Mouse (Mus musculus) heart, embryonic 12.5 days (tissue): ENCODE measurements around the gene Tbc1d9b. TPM values are rescaled to one million over a fixed set of nuclear protein-coding genes. Genes with fewer than 3 reads are reported as not detected.
A peak's percentile ranks its signal among the peaks of the same experiment; 100 is the strongest.

Source experiments
- ATAC-seq: fragments of 200-750 bp; cut with Nextera tagmentation; 2 replicates; pipeline ENCODE4 v1.8.0; 2017; ENCODE audit warnings: moderate TSS enrichment, moderate library complexity; ENCODE audit not compliant: insufficient number of reproducible peaks, low FRiP score
- H3K27ac ChIP-seq: fragments of 300-500 bp; sonication (generic); 2 replicates; pipeline ENCODE4 v1.5.1; 2016; ENCODE audit warnings: mild to moderate bottlenecking, moderate library complexity; ENCODE audit not compliant: poor library complexity, severe bottlenecking
- H3K27me3 ChIP-seq: fragments of 300-500 bp; sonication (generic); replicated peaks from 2 replicates; pipeline ENCODE4 v1.6.1; 2016; ENCODE audit warnings: mild to moderate bottlenecking, moderate library complexity
- H3K36me3 ChIP-seq: fragments of 300-500 bp; sonication (generic); 2 replicates; pipeline ENCODE4 v1.6.1; 2016; ENCODE audit warnings: mild to moderate bottlenecking, moderate library complexity
- H3K4me1 ChIP-seq: fragments of 300-500 bp; sonication (generic); replicated peaks from 2 replicates; pipeline ENCODE4 v1.6.1; 2016; ENCODE audit warnings: mild to moderate bottlenecking
- H3K4me2 ChIP-seq: fragments of 300-500 bp; sonication (generic); 2 replicates; pipeline ENCODE4 v1.6.1; 2016; ENCODE audit warnings: mild to moderate bottlenecking, moderate library complexity
- H3K4me3 ChIP-seq: fragments of 300-500 bp; sonication (generic); 2 replicates; pipeline ENCODE4 v1.5.1; 2016; ENCODE audit warnings: mild to moderate bottlenecking
- H3K9ac ChIP-seq: fragments of 300-500 bp; sonication (generic); 2 replicates; pipeline ENCODE4 v1.6.1; 2016; ENCODE audit warnings: mild to moderate bottlenecking, moderate library complexity
- H3K9me3 ChIP-seq: fragments of 300-500 bp; sonication (generic); replicated peaks from 2 replicates; pipeline ENCODE4 v1.6.1; 2016; ENCODE audit warnings: mild to moderate bottlenecking, moderate library complexity
- WGBS: fragments of 180-500 bp; shearing (Covaris S2); methylation state at CpG from one replicate; pipeline ENCODE4 v1.1.7; 2016; 5-methylcytosine and 5-hydroxymethylcytosine counted together
- polyA plus RNA-seq: library from polyadenylated mRNA; unstranded; fragments of >200 nt; fragmentation: Nextera tagmentation; extraction: Ambion mirVana; gene quantifications from 2 replicates; pipeline ENCODE4 v1.2.1, GENCODE M21; 2016

Tbc1d9b gene
- polyA plus RNA-seq, 1 experiment from 2014 or later = 35.5 TPM

- Histone ChIP-seq H3K36me3 (peaks cover 77% of the 10 kb centered on the region), H3K4me3 (no peak overlapping the region), H3K4me1 (no peaks in the 10 kb centered on the region), H3K27me3 (no peaks in the 10 kb centered on the region), H3K27ac (no peak overlapping the region), H3K9ac (no peak overlapping the region), H3K4me2 (no peak overlapping the region), H3K9me3 (no peaks in the 10 kb centered on the region)
- ATAC-seq = no peak
- WGBS = 85% methylated on average over 2 of the region's 2 CpGs
Observed at GRCm38 (mm10) chr11:50198916-50199315, 67.7 kb downstream of the Tbc1d9b start.

- H3K4me2 ChIP-seq = no peak overlapping the region
- no peaks in the 10 kb centered on the region for H3K9me3 ChIP-seq
- 80% methylated on average over 8 of the region's 8 CpGs for WGBS
- H3K9ac ChIP-seq = no peak overlapping the region
- no peaks in the 10 kb centered on the region for H3K4me1 ChIP-seq
- H3K36me3 ChIP-seq = peaks cover 84% of the 10 kb centered on the region
- no peak overlapping the region for H3K4me3 ChIP-seq
- H3K27me3 ChIP-seq = no peaks in the 10 kb centered on the region
- ATAC-seq = no peak
- no peak overlapping the region for H3K27ac ChIP-seq
Observed at GRCm38 (mm10) chr11:50200613-50201012, 69.4 kb downstream of the Tbc1d9b start.

GRCm38 (mm10) chr11:50201590-50201989, 70.4 kb downstream of the Tbc1d9b start:
- H3K9me3 ChIP-seq = no peaks in the 10 kb centered on the region
- ATAC-seq = no peak
- H3K4me2 ChIP-seq = no peak overlapping the region
- H3K9ac ChIP-seq = no peak overlapping the region
- no peaks in the 10 kb centered on the region for H3K4me1 ChIP-seq
- no peak overlapping the region for H3K4me3 ChIP-seq
- H3K27ac ChIP-seq = no peak overlapping the region
- no peaks in the 10 kb centered on the region for H3K27me3 ChIP-seq
- WGBS = 93% methylated on average over 3 of the region's 3 CpGs
- peaks cover 93% of the 10 kb centered on the region for H3K36me3 ChIP-seq

DNA sequence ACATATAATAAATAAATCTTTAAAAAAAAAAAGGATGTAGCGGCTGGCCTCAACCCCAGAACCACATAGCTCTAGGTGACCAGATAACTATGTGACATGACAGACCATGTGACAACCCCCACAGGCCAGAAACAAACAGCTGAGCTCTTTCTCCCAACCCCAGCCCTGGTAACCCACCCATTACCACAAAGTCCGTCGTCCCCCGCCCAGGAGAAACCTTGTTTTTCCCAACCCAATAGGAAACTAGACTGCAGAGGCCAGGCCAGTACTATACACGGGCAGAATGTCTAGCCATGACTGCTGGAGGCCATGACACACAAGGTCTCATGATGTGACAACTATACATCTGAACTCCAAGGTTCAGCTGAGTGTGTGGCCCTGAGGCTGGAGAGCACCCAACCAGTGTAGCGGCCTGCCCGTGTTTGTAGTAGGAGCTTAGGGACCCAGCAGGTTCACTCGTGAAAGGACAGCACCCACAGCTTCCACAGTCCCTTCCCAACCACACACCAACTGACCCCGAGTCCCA, 72.2 kb downstream of the Tbc1d9b start:
- Histone ChIP-seq H3K4me1 (peaks cover 6% of the 10 kb centered on the region), H3K4me3 (no peak overlapping the region), H3K27ac (no peak overlapping the region), H3K9ac (no peak overlapping the region), H3K9me3 (no peaks in the 10 kb centered on the region), H3K4me2 (no peak overlapping the region), H3K27me3 (no peaks in the 10 kb centered on the region), H3K36me3 (peaks cover 95% of the 10 kb centered on the region)
- no peak for ATAC-seq
- WGBS = 92% methylated on average over 9 of the region's 9 CpGs

- ATAC-seq = no peak
- H3K36me3 ChIP-seq = peaks cover 81% of the 10 kb centered on the region
- no peaks in the 10 kb centered on the region for H3K9me3 ChIP-seq
- no peak overlapping the region for H3K27ac ChIP-seq
- H3K4me1 ChIP-seq = peaks cover 14% of the 10 kb centered on the region
- no peak overlapping the region for H3K4me3 ChIP-seq
- WGBS = 80% methylated on average over 3 of the region's 3 CpGs
- H3K9ac ChIP-seq = no peak overlapping the region
- no peak overlapping the region for H3K4me2 ChIP-seq
- no peaks in the 10 kb centered on the region for H3K27me3 ChIP-seq
Observed at GRCm38 (mm10) chr11:50205434-50205833, 74.2 kb downstream of the Tbc1d9b start.

DNA sequence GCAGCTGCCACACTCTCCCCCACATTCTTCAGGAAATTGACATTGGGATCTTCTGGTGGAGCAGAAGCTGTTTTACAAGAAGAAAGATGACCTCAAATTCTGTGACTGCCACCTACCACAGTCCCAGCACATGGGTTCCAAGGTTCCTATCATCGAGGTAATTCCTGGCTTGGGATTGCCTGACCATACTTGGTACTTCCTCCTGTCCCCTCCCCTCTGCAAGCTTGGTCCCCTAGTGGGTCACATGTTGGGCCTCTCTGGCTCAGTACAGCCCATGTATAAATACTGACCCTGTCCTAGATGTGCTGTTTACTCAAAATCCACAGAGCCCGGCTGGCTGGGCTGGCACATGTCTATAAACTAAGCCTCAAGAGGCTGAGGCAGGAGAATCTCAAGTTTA, 74.8 kb downstream of the Tbc1d9b start:
- Histone ChIP-seq H3K36me3 (peaks cover 75% of the 10 kb centered on the region), H3K4me1 (peaks cover 16% of the 10 kb centered on the region), H3K9ac (no peak overlapping the region), H3K4me3 (no peak overlapping the region), H3K27ac (no peak overlapping the region), H3K4me2 (no peak overlapping the region), H3K27me3 (no peaks in the 10 kb centered on the region), H3K9me3 (no peaks in the 10 kb centered on the region)
- ATAC-seq = no peak
- 81% methylated on average over 2 of the region's 2 CpGs for WGBS

DNA sequence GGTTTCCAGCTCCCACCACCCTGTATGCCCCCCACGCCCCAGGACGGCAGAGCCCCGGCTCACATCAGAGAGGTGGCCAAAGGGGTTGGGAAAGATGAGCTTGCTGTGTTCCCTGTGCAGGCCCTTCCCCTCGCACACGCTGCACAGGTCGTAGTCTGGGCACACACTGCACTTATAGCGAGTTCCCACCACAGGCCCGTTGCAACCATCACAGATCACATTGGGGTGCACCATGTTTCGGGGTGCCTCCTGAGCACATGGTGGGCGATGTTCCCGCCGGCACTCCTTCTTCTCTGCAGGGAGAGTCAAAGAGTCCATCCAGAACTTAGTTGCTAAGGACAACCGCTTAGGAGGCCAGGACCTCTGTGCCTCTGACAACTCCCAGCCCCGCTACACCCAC, 76.1 kb downstream of the Tbc1d9b start:
- H3K4me3 ChIP-seq = no peak overlapping the region

GRCm38 (mm10) chr11:50208039-50208438, 76.8 kb downstream of the Tbc1d9b start:
- 0 out of 2 replicates have a peak overlapping the region, but pooled peaks have one; percentile 50 for H3K4me2 ChIP-seq
- H3K36me3 ChIP-seq = peaks cover 55% of the 10 kb centered on the region

More for the DNA sequence above, 76.1 kb downstream of the Tbc1d9b start:
- no peaks in the 10 kb centered on the region for H3K9me3 ChIP-seq
- peaks cover 62% of the 10 kb centered on the region for H3K36me3 ChIP-seq
- H3K27me3 ChIP-seq = no peaks in the 10 kb centered on the region
- 99% methylated on average over 14 of the region's 14 CpGs for WGBS
- no peak overlapping the region for H3K27ac ChIP-seq
- H3K4me1 ChIP-seq = peaks cover 24% of the 10 kb centered on the region
- no peak for ATAC-seq
- H3K4me2 ChIP-seq = no peak overlapping the region
- no peak overlapping the region; the same call in 1 of the 2 replicates for H3K9ac ChIP-seq

DNA sequence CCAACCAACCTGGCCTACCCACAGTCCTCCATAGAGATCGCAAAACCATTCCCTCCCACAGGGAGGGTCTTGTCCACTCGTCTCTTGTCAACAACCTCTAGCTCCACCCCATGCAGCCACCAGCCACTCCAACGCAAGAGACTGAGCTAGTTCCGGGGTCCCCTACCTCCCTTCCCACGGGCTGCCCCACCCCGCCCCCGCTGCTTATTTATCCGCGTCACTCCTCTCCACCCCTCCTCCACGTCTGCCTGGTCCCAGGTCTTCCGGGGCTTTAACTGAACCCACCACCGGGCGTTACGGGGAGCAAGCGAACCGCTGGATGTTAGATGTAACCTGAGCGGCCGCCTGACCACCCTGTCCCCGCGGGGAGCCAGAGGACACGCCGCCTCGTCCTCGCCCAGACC, 78.9 kb downstream of the Tbc1d9b start:
- H3K27me3 ChIP-seq = no peaks in the 10 kb centered on the region
- H3K4me2 ChIP-seq = peak overlapping the region; percentile 69
- peak overlapping the region; percentile 88 for H3K9ac ChIP-seq
- H3K9me3 ChIP-seq = no peaks in the 10 kb centered on the region
- H3K27ac ChIP-seq = peak overlapping the region; percentile 93
- peak overlapping the region; percentile 68 for H3K4me3 ChIP-seq
- H3K36me3 ChIP-seq = peaks cover 36% of the 10 kb centered on the region
- WGBS = 0% methylated on average over 24 of the region's 24 CpGs
- H3K4me1 ChIP-seq = peaks cover 37% of the 10 kb centered on the region
- ATAC-seq = peak; percentile 93

More at GRCm38 (mm10) chr11:50208039-50208438, 76.8 kb downstream of the Tbc1d9b start:
- ATAC-seq = no peak
- peaks cover 31% of the 10 kb centered on the region for H3K4me1 ChIP-seq
- H3K9me3 ChIP-seq = no peaks in the 10 kb centered on the region
- no peak overlapping the region for H3K27ac ChIP-seq
- no peak overlapping the region for H3K4me3 ChIP-seq
- WGBS = 86% methylated on average over 5 of the region's 5 CpGs
- no peak overlapping the region; the same call in 1 of the 2 replicates for H3K9ac ChIP-seq
- no peaks in the 10 kb centered on the region for H3K27me3 ChIP-seq

DNA sequence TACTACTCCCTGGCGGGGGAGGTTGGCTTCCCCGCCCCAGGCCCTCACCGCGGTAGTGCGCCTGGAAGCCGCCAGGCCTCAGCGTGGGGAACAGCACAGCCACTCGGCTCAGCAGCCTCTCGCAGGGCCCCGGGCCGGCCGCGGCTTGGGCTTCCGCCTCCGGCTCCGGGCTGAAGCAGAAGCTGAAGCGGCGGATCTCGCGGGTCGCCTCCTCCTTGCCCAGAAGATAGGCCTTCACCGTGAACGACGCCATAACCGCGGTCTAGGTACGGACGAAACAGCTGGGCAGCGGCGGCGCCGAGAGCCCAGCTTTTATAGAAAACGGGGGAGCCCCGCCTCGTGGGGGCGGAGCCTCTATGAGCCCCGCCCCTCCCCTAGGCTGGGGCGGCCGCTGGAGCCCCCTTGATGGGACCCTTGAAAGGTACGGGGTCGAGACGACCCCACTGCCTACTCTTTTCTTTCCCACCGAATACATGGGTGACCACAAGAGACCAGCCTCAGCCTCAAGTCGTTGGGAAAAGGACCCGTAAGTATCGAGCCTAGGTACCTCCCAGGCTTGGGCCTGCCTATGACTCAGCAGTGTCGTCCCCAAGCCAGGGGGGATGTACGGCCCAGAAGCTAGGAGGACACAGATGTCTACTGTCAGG, 79.4 kb downstream of the Tbc1d9b start, which contains the start of the genes Sqstm1 and Mgat4b:
Gene Sqstm1, minus strand, starts transcription at position 323 of the 647 bp plus-strand sequence.
Gene Mgat4b, plus strand, starts transcription at position 386 of the 647 bp plus-strand sequence.
- peak within 1 kb of the TSS; percentile 88 for H3K9ac ChIP-seq
- H3K4me1 ChIP-seq = peaks cover 42% of the 10 kb centered on the region
- no peaks in the 10 kb centered on the region for H3K27me3 ChIP-seq
- no peaks in the 10 kb centered on the region for H3K9me3 ChIP-seq
- peak; percentile 80 for ATAC-seq
- under 1% methylated on average over 47 of the region's 48 CpGs for WGBS
- H3K27ac ChIP-seq = peak within 1 kb of the TSS; percentile 93
- H3K4me3 ChIP-seq = peak within 1 kb of the TSS; percentile 68
- peak within 1 kb of the TSS; percentile 69 for H3K4me2 ChIP-seq
- H3K36me3 ChIP-seq = peaks cover 31% of the 10 kb centered on the region

- Histone ChIP-seq H3K9me3 (no peaks in the 10 kb centered on the region), H3K9ac (peak overlapping the region; percentile 88; the same call in 1 of the 2 replicates), H3K27me3 (no peaks in the 10 kb centered on the region), H3K36me3 (peaks cover 22% of the 10 kb centered on the region), H3K4me1 (peaks cover 50% of the 10 kb centered on the region), H3K4me2 (peak overlapping the region; percentile 69), H3K27ac (peak overlapping the region; percentile 93), H3K4me3 (peak overlapping the region; percentile 68)
- WGBS = 82% methylated on average over 3 of the region's 3 CpGs
- no peak for ATAC-seq
Observed at GRCm38 (mm10) chr11:50211322-50212059, 80.3 kb downstream of the Tbc1d9b start.
